Mouse (Mus musculus) embryonic facial prominence, embryonic 10.5 days (tissue): ENCODE results near the gene Dyx1c1. TPM values are rescaled to one million over a fixed set of nuclear protein-coding genes. Genes with fewer than 3 reads are reported as not detected.

Experiments
- DNase-seq: peaks from one replicate; pipeline ENCODE4 v3.0.0-alpha.2; 2017; ENCODE audit warnings: low spot score
- H3K27ac ChIP-seq: fragments of 300-500 bp; sonication (generic); replicated peaks from 2 replicates; pipeline ENCODE4 v1.5.1; 2016; ENCODE audit warnings: mild to moderate bottlenecking
- H3K27me3 ChIP-seq: fragments of 300-500 bp; sonication (generic); replicated peaks from 2 replicates; pipeline ENCODE4 v1.6.1; 2016; ENCODE audit warnings: low read depth, mild to moderate bottlenecking; ENCODE audit not compliant: poor library complexity, severe bottlenecking
- H3K36me3 ChIP-seq: fragments of 300-500 bp; sonication (generic); replicated peaks from 2 replicates; pipeline ENCODE4 v1.6.1; 2016; ENCODE audit warnings: mild to moderate bottlenecking, moderate library complexity
- H3K4me1 ChIP-seq: fragments of 300-500 bp; sonication (generic); 2 replicates; pipeline ENCODE4 v1.6.1; 2016
- H3K4me3 ChIP-seq: fragments of 300-500 bp; sonication (generic); 2 replicates; pipeline ENCODE4 v1.5.1; 2016; ENCODE audit warnings: mild to moderate bottlenecking, moderate library complexity
- H3K9me3 ChIP-seq: fragments of 300-500 bp; sonication (generic); 2 replicates; pipeline ENCODE4 v1.6.1; 2016; ENCODE audit warnings: mild to moderate bottlenecking
- WGBS: fragments of 180-500 bp; shearing (Covaris S2); methylation state at CpG from one replicate; pipeline ENCODE4 v1.1.7; 2016; 5-methylcytosine and 5-hydroxymethylcytosine counted together
- polyA plus RNA-seq: library from polyadenylated mRNA; unstranded; fragments of >200 nt; fragmentation: Nextera tagmentation; extraction: Ambion mirVana; gene quantifications from 2 replicates; pipeline ENCODE4 v1.2.1, GENCODE M21; 2016

Dyx1c1 gene
- polyA plus RNA-seq, 1 experiment from 2014 or later, result 1.7 TPM

GRCm38 (mm10) chr9:72985250-72986220, 26.9 kb downstream of the Dyx1c1 start, which contains the start of the genes Ccpg1os and Ccpg1:
Gene Ccpg1os (minus strand): TSS chr9:72985382.
Gene Ccpg1 (plus strand): TSS chr9:72985429.
- Histone ChIP-seq H3K27ac (peak within 1 kb of the TSS; percentile 78), H3K4me1 (peaks cover 13% of the 10 kb centered on the region), H3K9me3 (no peaks in the 10 kb centered on the region), H3K27me3 (no peaks in the 10 kb centered on the region), H3K36me3 (no peaks in the 10 kb centered on the region), H3K4me3 (peak within 1 kb of the TSS; percentile 81)
- WGBS, result under 1% methylated on average over 88 of the region's 88 CpGs
- peak; percentile 98 for DNase-seq

GRCm38 (mm10) chr9:72987703-72988102, 29.1 kb downstream of the Dyx1c1 start:
- Histone ChIP-seq H3K27ac (no peak overlapping the region), H3K4me1 (peaks cover 13% of the 10 kb centered on the region), H3K36me3 (no peaks in the 10 kb centered on the region), H3K9me3 (no peaks in the 10 kb centered on the region), H3K4me3 (no peak overlapping the region), H3K27me3 (no peaks in the 10 kb centered on the region)
- WGBS, result 69% methylated on average over 3 of the region's 3 CpGs
- no peak for DNase-seq

- H3K9me3 ChIP-seq, result no peaks in the 10 kb centered on the region
- H3K4me3 ChIP-seq, result no peak overlapping the region
- no peak overlapping the region for H3K27ac ChIP-seq
- WGBS, result 84% methylated on average over 5 of the region's 5 CpGs
- no peaks in the 10 kb centered on the region for H3K27me3 ChIP-seq
- no peak for DNase-seq
- no peaks in the 10 kb centered on the region for H3K36me3 ChIP-seq
- peaks cover 13% of the 10 kb centered on the region for H3K4me1 ChIP-seq
These were observed 30.1 kb downstream of the Dyx1c1 start for GRCm38 (mm10) chr9:72988706-72989105.

- no peaks in the 10 kb centered on the region for H3K4me1 ChIP-seq
- 94% methylated on average over 2 of the region's 2 CpGs for WGBS
- DNase-seq, result no peak
- no peaks in the 10 kb centered on the region for H3K27me3 ChIP-seq
- no peak overlapping the region for H3K4me3 ChIP-seq
- no peak overlapping the region for H3K27ac ChIP-seq
- H3K36me3 ChIP-seq, result no peaks in the 10 kb centered on the region
- no peaks in the 10 kb centered on the region for H3K9me3 ChIP-seq
These were observed 32.8 kb downstream of the Dyx1c1 start for GRCm38 (mm10) chr9:72991420-72991819.

GRCm38 (mm10) chr9:72992576-72992975, 34.0 kb downstream of the Dyx1c1 start:
- Histone ChIP-seq H3K27ac (no peak overlapping the region), H3K9me3 (no peaks in the 10 kb centered on the region), H3K4me1 (no peaks in the 10 kb centered on the region), H3K4me3 (no peak overlapping the region), H3K27me3 (no peaks in the 10 kb centered on the region), H3K36me3 (no peaks in the 10 kb centered on the region)
- no peak for DNase-seq
- WGBS, result 87% methylated on average over 5 of the region's 5 CpGs

- H3K9me3 ChIP-seq, result no peaks in the 10 kb centered on the region
- H3K4me3 ChIP-seq, result no peak overlapping the region
- H3K27ac ChIP-seq, result no peak overlapping the region
- H3K36me3 ChIP-seq, result no peaks in the 10 kb centered on the region
- no peaks in the 10 kb centered on the region for H3K27me3 ChIP-seq
- H3K4me1 ChIP-seq, result no peaks in the 10 kb centered on the region
- no peak for DNase-seq
These were observed 37.6 kb downstream of the Dyx1c1 start for GRCm38 (mm10) chr9:72996167-72996566.

GRCm38 (mm10) chr9:72996806-72997205, 38.2 kb downstream of the Dyx1c1 start:
- H3K4me1 ChIP-seq, result no peaks in the 10 kb centered on the region
- no peak overlapping the region for H3K4me3 ChIP-seq
- H3K9me3 ChIP-seq, result no peaks in the 10 kb centered on the region
- DNase-seq, result no peak
- H3K36me3 ChIP-seq, result no peaks in the 10 kb centered on the region
- H3K27ac ChIP-seq, result no peak overlapping the region
- H3K27me3 ChIP-seq, result no peaks in the 10 kb centered on the region
- WGBS, result 61% methylated on average over 7 of the region's 7 CpGs

GRCm38 (mm10) chr9:73000487-73000886, 41.9 kb downstream of the Dyx1c1 start:
- WGBS, result 68% methylated on average over 2 of the region's 2 CpGs
- Histone ChIP-seq H3K4me1 (no peaks in the 10 kb centered on the region), H3K9me3 (no peaks in the 10 kb centered on the region), H3K27me3 (no peaks in the 10 kb centered on the region), H3K36me3 (peaks cover under 1% of the 10 kb centered on the region; the same call in 1 of the 2 replicates), H3K4me3 (no peak overlapping the region), H3K27ac (no peak overlapping the region)
- no peak for DNase-seq

GRCm38 (mm10) chr9:73001314-73002011, 42.9 kb downstream of the Dyx1c1 start:
- Histone ChIP-seq H3K4me3 (no peak overlapping the region), H3K27ac (no peak overlapping the region), H3K36me3 (peaks cover 10% of the 10 kb centered on the region), H3K27me3 (no peaks in the 10 kb centered on the region), H3K4me1 (no peaks in the 10 kb centered on the region), H3K9me3 (no peaks in the 10 kb centered on the region)
- 86% methylated on average over 13 of the region's 13 CpGs for WGBS
- no peak for DNase-seq

GRCm38 (mm10) chr9:73002177-73002576, 43.6 kb downstream of the Dyx1c1 start:
- Histone ChIP-seq H3K36me3 (peaks cover 10% of the 10 kb centered on the region), H3K9me3 (no peaks in the 10 kb centered on the region), H3K27me3 (no peaks in the 10 kb centered on the region), H3K27ac (no peak overlapping the region), H3K4me1 (no peaks in the 10 kb centered on the region), H3K4me3 (no peak overlapping the region)
- WGBS, result 78% methylated on average over 3 of the region's 3 CpGs
- DNase-seq, result no peak

GRCm38 (mm10) chr9:73004076-73004475, 45.5 kb downstream of the Dyx1c1 start:
- Histone ChIP-seq H3K4me1 (no peaks in the 10 kb centered on the region), H3K9me3 (no peaks in the 10 kb centered on the region), H3K36me3 (peaks cover 10% of the 10 kb centered on the region), H3K27ac (no peak overlapping the region), H3K27me3 (no peaks in the 10 kb centered on the region), H3K4me3 (no peak overlapping the region)
- WGBS, result 84% methylated on average over 8 of the region's 8 CpGs
- no peak for DNase-seq

GRCm38 (mm10) chr9:73005106-73005505, 46.5 kb downstream of the Dyx1c1 start:
- WGBS, result 91% methylated on average over 6 of the region's 6 CpGs
- Histone ChIP-seq H3K9me3 (no peaks in the 10 kb centered on the region), H3K4me1 (no peaks in the 10 kb centered on the region), H3K36me3 (peaks cover 10% of the 10 kb centered on the region), H3K27ac (no peak overlapping the region), H3K4me3 (no peak overlapping the region), H3K27me3 (no peaks in the 10 kb centered on the region)
- no peak for DNase-seq
